Mouse (Mus musculus): ENCODE data around the gene Slc24a2.

- TF ChIP-seq CTCF (IDR thresholded peaks at IDR 0.05; ENCODE audit: borderline replicate concordance, control insufficient read depth, extremely low read depth, insufficient read depth, low read length, poor library complexity) (no peak), POLR2A (IDR thresholded peaks at IDR 0.05; ENCODE audit: control insufficient read depth, extremely low read depth, insufficient read depth, low read length, poor library complexity) (no peak)
Measured at GRCm38 (mm10) chr4:87081321-87081720, 149.0 kb downstream of the Slc24a2 start.
